Comparison of ENCODE assay signal across 18 mouse cellular contexts in genomic region chr3:105374306-105374705, GRCm38 (mm10).
"Had no signal": no experiment of that assay in that cellular context is flagged by ENCODE, and none has a peak within 500 bp of the region (broad histone marks: within the 10 kb centered on the region; RNA-seq: fewer than 3 reads in every experiment).

No protein-coding gene starts in this region.

- H3K4me1 ChIP-seq: liver, embryonic 13.5 days; lung, embryonic 15.5 days had no signal

- H3K4me3 ChIP-seq: left cerebral cortex, adult 2 months; limb, embryonic 12.5 days; liver, embryonic 13.5 days; lung, embryonic 15.5 days; megakaryocyte, embryonic 14.5 days; neural tube, embryonic 13.5 days had no signal

- H3K9me3 ChIP-seq: limb, embryonic 12.5 days; liver, embryonic 13.5 days; lung, embryonic 15.5 days; megakaryocyte, embryonic 14.5 days; neural tube, embryonic 13.5 days had no signal

- H3K36me3 ChIP-seq: limb, embryonic 12.5 days; liver, embryonic 13.5 days; lung, embryonic 15.5 days; neural tube, embryonic 13.5 days had no signal

- H3K4me2 ChIP-seq: limb, embryonic 12.5 days; liver, embryonic 13.5 days; lung, embryonic 15.5 days; midbrain, embryonic 11.5 days; neural tube, embryonic 13.5 days had no signal

- H3K27me3 ChIP-seq: limb, embryonic 12.5 days; liver, embryonic 13.5 days; lung, embryonic 15.5 days; neural tube, embryonic 13.5 days had no signal

- H3K27ac ChIP-seq: kidney, postnatal 0 days; left cerebral cortex, adult 2 months; limb, embryonic 12.5 days; liver, embryonic 13.5 days; lung, embryonic 15.5 days; macrophage; neural tube, embryonic 13.5 days had no signal

- ATAC-seq: liver, postnatal 0 days; midbrain, embryonic 16.5 days had no signal

- H3K9ac ChIP-seq: limb, embryonic 12.5 days; liver, embryonic 13.5 days; liver, postnatal 0 days; lung, embryonic 15.5 days; neural tube, embryonic 13.5 days had no signal

- DNase-seq: kidney, adult 11 months; liver; liver, embryonic 13.5 days; liver, postnatal 0 days; lung, postnatal 14 days; retina, postnatal 1 day; right cerebral cortex, postnatal 4 days; spleen, adult 18-20 months; thymus, postnatal 36 days had no signal
